Mouse (Mus musculus): Measurements from ENCODE around the gene Phox2a. TPM values are rescaled to one million over a fixed set of nuclear protein-coding genes. Genes with fewer than 3 reads are reported as not detected.

Phox2a gene
- polyA plus RNA-seq (2012) = 0.07 and 0.09 TPM in 2 replicates

DNA sequence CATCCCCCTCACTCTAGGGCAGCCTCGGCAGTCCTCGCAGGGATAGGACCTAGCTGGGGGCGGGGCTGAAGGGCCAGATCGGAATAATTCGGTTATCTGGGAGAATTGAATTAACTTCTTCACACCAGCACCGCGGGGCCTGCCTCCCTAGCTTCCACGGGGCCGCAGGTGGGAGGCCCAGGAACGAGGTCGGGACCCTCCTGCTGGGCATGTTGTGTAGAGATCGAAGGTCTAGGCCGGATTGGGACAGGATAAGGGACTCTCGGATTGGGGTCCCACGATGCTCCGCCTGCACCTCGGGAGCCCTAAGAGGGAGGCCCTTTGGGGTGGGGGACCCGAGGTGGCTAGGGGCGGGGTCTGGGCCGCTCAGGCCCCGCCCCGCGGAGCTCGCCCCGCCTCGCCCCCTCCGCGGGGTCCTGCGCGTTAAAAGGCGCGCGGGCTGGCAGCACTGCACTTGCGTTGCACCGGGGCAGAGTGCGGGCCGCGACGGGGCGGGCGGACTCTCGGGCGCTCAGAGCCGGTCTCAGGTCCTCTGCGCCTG is at the start of gene Phox2a:
Gene Phox2a, plus strand, starts transcription at position 453 of the 541 bp plus-strand sequence.

DNA sequence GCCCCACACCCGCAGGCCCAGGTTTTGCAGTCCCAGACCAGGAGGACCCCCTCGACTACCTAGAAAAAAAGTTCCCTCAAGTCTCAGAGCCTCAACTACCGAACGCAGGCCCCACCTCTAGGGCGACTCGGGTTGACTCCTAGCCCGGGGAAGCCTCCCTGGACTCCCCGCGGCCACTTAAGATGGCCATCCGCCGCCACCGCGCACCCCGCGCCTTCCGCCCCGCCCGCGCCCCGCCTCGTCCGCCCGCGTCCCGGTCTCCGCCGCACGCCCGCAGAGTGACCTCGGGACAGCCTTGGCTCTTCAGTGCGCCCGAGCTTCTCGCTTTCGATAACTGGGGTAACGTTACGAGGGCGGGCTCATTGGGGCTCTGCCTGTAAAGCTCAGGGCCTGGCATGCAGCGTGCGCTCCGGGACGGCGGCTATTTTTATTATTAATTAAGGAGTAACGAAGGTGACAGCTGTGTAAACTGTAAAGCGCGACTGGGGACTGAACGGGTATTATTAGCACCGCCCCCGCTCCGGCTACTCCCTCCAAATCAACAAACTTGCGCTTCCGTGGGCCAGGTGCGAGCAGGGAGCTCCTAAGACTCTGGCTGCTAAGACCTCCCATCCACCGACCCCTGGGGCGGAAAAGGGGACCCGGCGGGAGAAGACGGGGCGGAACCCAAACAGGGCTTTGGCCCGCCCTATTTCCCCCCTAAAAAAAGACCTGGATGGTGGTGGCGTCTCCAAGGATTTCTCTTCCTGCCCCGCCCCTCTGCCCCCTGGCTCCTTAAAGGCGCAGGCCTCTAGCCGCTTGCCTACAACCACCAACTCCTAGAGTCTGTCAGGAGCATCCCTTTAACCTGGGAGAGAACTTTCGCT is 19.7 kb downstream of the Phox2a start, which contains the start of gene Inppl1:
Gene Inppl1, minus strand, starts transcription at position 624 of the 866 bp plus-strand sequence.

DNA sequence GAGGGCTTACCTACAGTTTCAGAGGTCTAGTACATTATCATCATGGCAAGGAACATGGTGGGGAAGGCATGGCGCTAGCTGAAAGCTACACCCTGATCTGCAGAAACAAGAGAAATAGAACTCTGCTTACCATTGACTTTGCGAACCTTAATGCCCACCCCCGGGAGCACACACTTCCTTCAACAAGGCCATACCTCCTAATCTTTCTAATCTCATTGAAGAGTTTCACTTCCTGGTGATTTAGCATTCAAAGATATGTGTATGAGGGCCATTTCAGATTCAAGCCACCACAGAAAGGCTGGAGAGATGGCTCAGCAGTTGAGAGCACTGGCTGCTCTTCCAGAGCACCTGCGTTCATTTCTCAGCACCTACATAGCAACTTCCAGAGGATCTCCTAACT is 39.0 kb downstream of the Phox2a start, which contains the start of gene Folr2:
Gene Folr2, minus strand, starts transcription at position 101 of the 400 bp plus-strand sequence.

DNA sequence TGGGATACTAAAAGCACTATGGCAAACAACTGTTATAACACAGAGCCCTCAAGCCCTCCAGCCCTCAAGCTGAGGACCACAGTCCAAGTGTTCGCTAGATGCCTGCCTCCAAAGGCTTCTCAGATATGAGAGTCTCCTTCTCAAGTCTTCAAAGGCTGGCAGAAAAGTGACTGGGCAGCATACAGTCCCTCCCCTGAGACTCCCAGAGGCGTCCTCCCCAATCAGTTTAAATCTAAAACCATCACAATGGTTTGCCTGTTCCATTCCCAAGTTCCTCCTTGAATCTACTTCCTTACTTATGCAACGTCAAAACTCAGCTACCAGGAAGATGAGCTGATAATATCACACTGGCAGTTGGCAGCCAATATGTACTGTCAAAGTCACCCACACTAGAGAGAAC is 45.3 kb downstream of the Phox2a start, which contains the start of gene Anapc15:
Gene Anapc15, plus strand, starts transcription at position 301 of the 400 bp plus-strand sequence.

DNA sequence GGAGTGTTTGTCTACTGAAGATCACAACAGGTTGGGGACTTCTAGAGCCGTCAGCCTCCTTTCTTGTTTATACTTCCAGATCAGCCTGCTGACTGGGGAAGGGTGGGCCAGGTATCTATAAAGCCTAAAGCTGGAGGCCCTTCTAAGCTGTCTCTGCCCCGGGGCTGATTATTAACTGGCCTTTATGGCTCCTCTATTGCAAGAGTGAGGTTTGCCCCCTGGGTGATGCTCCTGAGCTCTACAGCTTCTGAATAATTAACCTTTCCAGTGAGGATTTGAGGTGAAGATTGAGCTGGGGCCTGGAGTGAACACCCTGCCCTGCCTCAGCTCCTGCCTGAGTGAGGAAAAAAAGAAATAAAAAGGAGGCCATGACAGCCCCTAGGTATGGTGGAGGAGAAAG is 52.5 kb downstream of the Phox2a start, which contains the start of gene Folr1:
Gene Folr1, minus strand, starts transcription at position 160 of the 400 bp plus-strand sequence.

Other genes starting within 250 kb of the Phox2a start
- gene Art2b, start 232.7 kb upstream of the Phox2a start, polyA plus RNA-seq (2012) = 0.04 TPM in 1 of 2 replicates, not detected in the other
- 22.5 and 25.8 TPM in 2 replicates for gene Clpb, start 154.7 kb upstream of the Phox2a start, polyA plus RNA-seq (2012)
- gene Inppl1, start 19.9 kb downstream of the Phox2a start, polyA plus RNA-seq (2012) = 11.8 and 13.7 TPM in 2 replicates
- gene Folr2, start 38.9 kb downstream of the Phox2a start, polyA plus RNA-seq (2012) = not detected in 2 replicates
- 18.9 and 25.1 TPM in 2 replicates for gene Anapc15, start 45.4 kb downstream of the Phox2a start, polyA plus RNA-seq (2012)
- gene Folr1, start 52.5 kb downstream of the Phox2a start, polyA plus RNA-seq (2012) = 0.10 and 0.11 TPM in 2 replicates
- 98.1 and 126 TPM in 2 replicates for gene Lamtor1, start 87.6 kb downstream of the Phox2a start, polyA plus RNA-seq (2012)
- 0.03 and 0.08 TPM in 2 replicates for gene Tomt, start 88.0 kb downstream of the Phox2a start, polyA plus RNA-seq (2012)
- gene Lrrc51, start 115.6 kb downstream of the Phox2a start, polyA plus RNA-seq (2012) = 0.22 TPM in 1 of 2 replicates, not detected in the other
- gene Numa1, start 115.8 kb downstream of the Phox2a start, polyA plus RNA-seq (2012) = 131 and 170 TPM in 2 replicates
- 7.0 and 11.9 TPM in 2 replicates for gene Il18bp, start 200.4 kb downstream of the Phox2a start, polyA plus RNA-seq (2012)
- gene Rnf121, start 247.2 kb downstream of the Phox2a start, polyA plus RNA-seq (2012) = 3.2 and 3.7 TPM in 2 replicates
- gene Xndc1, start 247.2 kb downstream of the Phox2a start, polyA plus RNA-seq (2012) = 18.2 and 25.0 TPM in 2 replicates
- gene Xntrpc, start 247.4 kb downstream of the Phox2a start, polyA plus RNA-seq (2012) = 0.90 and 1.6 TPM in 2 replicates

Measured in megakaryocyte-erythroid progenitor cell, adult 5 weeks (primary cell).